ENCODE assay signal across 28 mouse cellular contexts in genomic region chr7:27610871-27611270, GRCm38 (mm10). TPM values are rescaled to one million over a fixed set of nuclear protein-coding genes. Genes with fewer than 3 reads are reported as not detected.
DNase-seq lines count a peak whose midpoint lies in the region; ATAC-seq and TF ChIP-seq lines count a peak whose summit lies in the region.
"Had no signal": no experiment of that assay in that cellular context is flagged by ENCODE, and none has a peak within 500 bp of the region (broad histone marks: within the 10 kb centered on the region; RNA-seq: fewer than 3 reads in every experiment).

No protein-coding gene starts in this region.

- TF ChIP-seq CTCF in cerebellum, adult 2 months (IDR thresholded peaks at IDR 0.05; ENCODE audit: borderline replicate concordance, insufficient read depth, low read depth, low read length), result no peak
- TF ChIP-seq CTCF in gastrocnemius, adult 2 months (IDR thresholded peaks at IDR 0.05), result no peak
- no peak for TF ChIP-seq CTCF in cortical plate, adult 2 months (IDR thresholded peaks at IDR 0.05; ENCODE audit: extremely low read depth, insufficient read depth, low read length)

- peak in 1 of 2 experiments; percentile 41 for DNase-seq in cerebellum, adult 2 months
- DNase-seq in cerebellum, adult 9-10 months, result no peak
- DNase-seq in gastrocnemius, adult 2 months, result no peak
- no peak for DNase-seq in gastrocnemius, postnatal 4 days (ENCODE audit: low spot score in 2 of 2)
- no peak for DNase-seq in lung, postnatal 10 days
- DNase-seq: cerebellum, adult 11 months; gastrocnemius, postnatal 25 days; heart, adult 18-20 months; heart, postnatal 36 days; kidney, adult 9 months; kidney, postnatal 10 days; liver, embryonic 13.5 days; lung, adult 18-20 months; right cerebral cortex, postnatal 25 days; thymus, adult 18-20 months; thymus, postnatal 25 days had no signal

- H3K9me3 ChIP-seq in megakaryocyte, embryonic 14.5 days, result no peaks in the 10 kb centered on the region
- H3K9me3 ChIP-seq: hindbrain, embryonic 12.5 days; limb, embryonic 10.5 days; limb, embryonic 15.5 days; liver, embryonic 13.5 days; midbrain, embryonic 12.5 days; stomach, embryonic 15.5 days had no signal

- WGBS in cerebellum, adult 2 months, result 28% methylated on average over 5 of the region's 5 CpGs

- H3K36me3 ChIP-seq in megakaryocyte, embryonic 14.5 days (replicated peaks; ENCODE audit: low read length), result peaks cover 86% of the 10 kb centered on the region

- intact Hi-C loops in gastrocnemius, adult 2 months (cut with DNase I), result no loop called here

- peaks cover 75% of the 10 kb centered on the region for H3K4me1 ChIP-seq in cerebellum, adult 2 months (ENCODE audit: control insufficient read depth, insufficient read depth, low read length)
- H3K4me1 ChIP-seq in megakaryocyte, embryonic 14.5 days, result peaks cover 96% of the 10 kb centered on the region
- H3K4me1 ChIP-seq in cortical plate, adult 2 months (ENCODE audit: control insufficient read depth, insufficient read depth, low read length), result peaks cover 20% of the 10 kb centered on the region

- H3K4me3 ChIP-seq in cerebellum, adult 2 months (replicated peaks; ENCODE audit: insufficient read depth, low read depth, low read length), result no peak overlapping the region
- no peak overlapping the region for H3K4me3 ChIP-seq in gastrocnemius, adult 2 months
- H3K4me3 ChIP-seq in megakaryocyte, embryonic 14.5 days (replicated peaks), result peak overlapping the region; percentile 33
- no peak overlapping the region for H3K4me3 ChIP-seq in cortical plate, adult 2 months (ENCODE audit: insufficient read depth, low read length)
- H3K4me3 ChIP-seq: hindbrain, embryonic 12.5 days; limb, embryonic 10.5 days; limb, embryonic 15.5 days; liver, embryonic 13.5 days; midbrain, embryonic 12.5 days; stomach, embryonic 15.5 days had no signal

- H3K27ac ChIP-seq in cerebellum, adult 2 months (ENCODE audit: insufficient read depth, low read length), result peak overlapping the region; percentile 38
- H3K27ac ChIP-seq in gastrocnemius, adult 2 months, result 0 out of 2 replicates have a peak overlapping the region, but pooled peaks have one; percentile 4
- peak overlapping the region; percentile 41; the same call in 1 of the 2 replicates for H3K27ac ChIP-seq in cortical plate, adult 2 months (ENCODE audit: insufficient read depth, low read length)
- H3K27ac ChIP-seq: hindbrain, embryonic 12.5 days; limb, embryonic 10.5 days; limb, embryonic 15.5 days; liver, embryonic 13.5 days; midbrain, embryonic 12.5 days; stomach, embryonic 15.5 days had no signal

- ATAC-seq in megakaryocyte, adult 5-6 weeks (ENCODE audit: poor library complexity, severe bottlenecking), result no peak
- ATAC-seq: lung, postnatal 0 days; Patski had no signal

- no peak for TF ChIP-seq POLR2A in cerebellum, adult 2 months (IDR thresholded peaks at IDR 0.05; ENCODE audit: borderline replicate concordance, insufficient read depth, low read length)
- TF ChIP-seq POLR2A in cortical plate, adult 2 months (IDR thresholded peaks at IDR 0.05; ENCODE audit: extremely low read depth, insufficient read depth, low read length), result no peak

- no peaks in the 10 kb centered on the region for H3K27me3 ChIP-seq in cerebellum, adult 2 months (ENCODE audit: control insufficient read depth, insufficient read depth, low read length)
- no peaks in the 10 kb centered on the region for H3K27me3 ChIP-seq in megakaryocyte, embryonic 14.5 days (replicated peaks)
- H3K27me3 ChIP-seq: hindbrain, embryonic 12.5 days; limb, embryonic 15.5 days; liver, embryonic 13.5 days; midbrain, embryonic 12.5 days; Patski; stomach, embryonic 15.5 days had no signal

RNA-seq across cellular contexts. Expression of gene Akt2, which starts 19.5 kb away (rescaled TPM):
- 106 and 119 TPM in 2 replicates for polyA plus RNA-seq in cerebellum, adult 2 months (2012; rRNA removed)
- total RNA-seq in gastrocnemius, adult 2 months (2021), result 100 to 1,000 TPM; 194 to 199 TPM
- total RNA-seq in gastrocnemius, postnatal 4 days (2021), result 100 to 1,000 TPM; 183 to 188 TPM
- 72.3 and 86.4 TPM in 2 replicates for polyA plus RNA-seq in megakaryocyte, embryonic 14.5 days (2012; ENCODE audit: insufficient read depth, low replicate concordance)
- total RNA-seq in megakaryocyte, adult 5-6 weeks (2015), result 40.2 TPM in 2 replicates
- 53.8 and 55.7 TPM in 2 replicates for total RNA-seq in megakaryocyte, adult 5-6 weeks (2017)
- polyA plus RNA-seq in cortical plate, adult 2 months (2012; rRNA removed), result 144 and 161 TPM in 2 replicates

RNA-seq across cellular contexts. Expression of gene Ttc9b, which starts 42.8 kb away (rescaled TPM):
- 62.2 and 67.5 TPM in 2 replicates for polyA plus RNA-seq in cerebellum, adult 2 months (2012; rRNA removed)
- not detected for total RNA-seq in gastrocnemius, adult 2 months (2021)
- not detected for total RNA-seq in gastrocnemius, postnatal 4 days (2021)
- not detected in 2 replicates for polyA plus RNA-seq in megakaryocyte, embryonic 14.5 days (2012; ENCODE audit: insufficient read depth, low replicate concordance)
- total RNA-seq in megakaryocyte, adult 5-6 weeks (2015), result not detected in 2 replicates
- not detected in 2 replicates for total RNA-seq in megakaryocyte, adult 5-6 weeks (2017)
- polyA plus RNA-seq in cortical plate, adult 2 months (2012; rRNA removed), result 188 and 192 TPM in 2 replicates
- total RNA-seq: gastrocnemius, postnatal 25 days; heart, adult 18-20 months; heart, postnatal 36 days; neutrophil, adult 5-6 weeks had no signal
- polyA plus RNA-seq: heart, embryonic 11.5 days; lung, postnatal 0 days had no signal

RNA-seq across cellular contexts. Expression of gene 2310022A10Rik, which starts 57.8 kb away (rescaled TPM):
- polyA plus RNA-seq in cerebellum, adult 2 months (2012; rRNA removed), result 45.7 and 46.2 TPM in 2 replicates
- 100 to 1,000 TPM; 107 to 123 TPM for total RNA-seq in gastrocnemius, adult 2 months (2021)
- total RNA-seq in gastrocnemius, postnatal 4 days (2021), result 100 to 1,000 TPM; 100 to 115 TPM
- polyA plus RNA-seq in megakaryocyte, embryonic 14.5 days (2012; ENCODE audit: insufficient read depth, low replicate concordance), result 19.6 and 32.1 TPM in 2 replicates
- 9.4 and 9.9 TPM in 2 replicates for total RNA-seq in megakaryocyte, adult 5-6 weeks (2015)
- 3.3 and 7.2 TPM in 2 replicates for total RNA-seq in megakaryocyte, adult 5-6 weeks (2017)
- 32.7 and 33.8 TPM in 2 replicates for polyA plus RNA-seq in cortical plate, adult 2 months (2012; rRNA removed)

RNA-seq across cellular contexts. Expression of gene Pld3, which starts 57.9 kb away (rescaled TPM):
- 220 and 242 TPM in 2 replicates for polyA plus RNA-seq in cerebellum, adult 2 months (2012; rRNA removed)
- 10 to 100 TPM; 14.5 to 17.2 TPM for total RNA-seq in gastrocnemius, adult 2 months (2021)
- total RNA-seq in gastrocnemius, postnatal 4 days (2021), result 10 to 100 TPM; 45.0 to 47.7 TPM
- polyA plus RNA-seq in megakaryocyte, embryonic 14.5 days (2012; ENCODE audit: insufficient read depth, low replicate concordance), result 66.2 and 97.1 TPM in 2 replicates
- total RNA-seq in megakaryocyte, adult 5-6 weeks (2015), result 7.7 and 19.6 TPM in 2 replicates
- total RNA-seq in megakaryocyte, adult 5-6 weeks (2017), result 6.6 and 8.0 TPM in 2 replicates
- polyA plus RNA-seq in cortical plate, adult 2 months (2012; rRNA removed), result 1,185 and 1,204 TPM in 2 replicates

Comparison
In these comparisons a context has a peak if more than half of its experiments do, and no peak if none do; other contexts are left out.
1. RNA of gene 2310022A10Rik, which starts 57.8 kb away (total RNA-seq): 107 to 123 TPM in gastrocnemius, adult 2 months and 100 to 115 TPM in gastrocnemius, postnatal 4 days; 3.3 to 9.9 TPM in megakaryocyte, adult 5-6 weeks; every median in the first group is over 4 times any median in the second.
2. Peak in every context shown above with its lines, with median percentiles within 50 percentile points of each other: H3K27ac ChIP-seq.